Comparison of ENCODE assay signal across 16 mouse cellular contexts in the genomic region with DNA sequence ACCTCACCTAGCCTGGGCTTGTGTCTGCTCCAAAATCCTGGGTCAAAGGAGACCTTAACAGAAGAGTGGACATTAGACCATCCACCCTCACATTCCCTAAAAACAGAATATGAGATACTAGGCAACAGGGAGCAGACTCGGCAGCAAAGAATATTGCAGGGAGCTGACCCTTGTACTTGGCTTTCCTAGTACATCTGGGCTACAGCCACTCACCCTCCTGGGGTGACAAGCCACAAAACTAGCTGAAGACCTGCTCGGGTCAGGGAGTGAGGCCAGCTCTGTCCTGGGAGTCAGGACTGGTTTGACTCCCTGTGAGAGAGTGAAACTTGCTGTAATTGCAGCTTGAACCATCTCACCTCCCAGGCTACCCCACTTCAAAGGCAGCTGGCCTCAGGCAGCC. TPM values are rescaled to one million over a fixed set of nuclear protein-coding genes. Genes with fewer than 3 reads are reported as not detected.
"Had no signal": no experiment of that assay in that cellular context is flagged by ENCODE, and none has a peak within 500 bp of the region (broad histone marks: within the 10 kb centered on the region; RNA-seq: fewer than 3 reads in every experiment).

No protein-coding gene starts in this region.

- H3K9ac ChIP-seq: intestine, embryonic 15.5 days; midbrain, embryonic 12.5 days had no signal

- ATAC-seq: intestine, embryonic 15.5 days had no signal

- H3K36me3 ChIP-seq: intestine, embryonic 15.5 days; midbrain, embryonic 12.5 days had no signal

- H3K4me3 ChIP-seq: intestine, embryonic 15.5 days; left cerebral cortex, adult 2 months; midbrain, embryonic 12.5 days had no signal

- H3K4me2 ChIP-seq: intestine, embryonic 15.5 days; liver, embryonic 11.5 days; midbrain, embryonic 12.5 days had no signal

- H3K27ac ChIP-seq: intestine, embryonic 15.5 days; left cerebral cortex, adult 2 months; midbrain, embryonic 12.5 days had no signal

- H3K9me3 ChIP-seq: intestine, embryonic 15.5 days; midbrain, embryonic 12.5 days had no signal

- DNase-seq: kidney, adult 2 months; lung, postnatal 4 days; right cerebral cortex, postnatal 14 days; thymus, postnatal 36 days had no signal

RNA-seq across cellular contexts. Expression of a gene that starts 46.9 kb away (rescaled TPM):
- polyA plus RNA-seq: intestine, embryonic 15.5 days; kidney, adult 2 months; kidney, embryonic 16.5 days; limb, embryonic 11.5 days; liver, embryonic 11.5 days; liver, embryonic 16.5 days; lung, embryonic 16.5 days; midbrain, embryonic 12.5 days; neural tube, embryonic 14.5 days; spleen, adult 2 months; stomach, embryonic 16.5 days; thymus, postnatal 0 days had no signal
